Mouse (Mus musculus) lung, postnatal 0 days (tissue): ENCODE measurements at regions not wholly inside any gene's neighbourhood (a gene's known extent, or its start where the extent isn't known, plus 50 kb on each side); places are given as distances from the start of the nearest gene placed in this dataset.

Source experiments
- ATAC-seq: fragments of 200-750 bp; cut with Nextera tagmentation; 2 replicates; pipeline ENCODE4 v1.8.0; 2017; ENCODE audit warnings: moderate library complexity
- DNase-seq: peaks from one replicate; pipeline ENCODE4 v3.0.0-alpha.2; 2016; ENCODE audit warnings: low spot score
- H3K27ac ChIP-seq: fragments of 300-500 bp; sonication (generic); 2 replicates; pipeline ENCODE4 v1.5.1; 2014; ENCODE audit warnings: antibody characterized with exemption, mild to moderate bottlenecking, low read length, mixed read lengths
- H3K27me3 ChIP-seq: fragments of 300-500 bp; sonication (generic); replicated peaks from 2 replicates; pipeline ENCODE4 v1.6.1; 2014; ENCODE audit warnings: low read length, mixed read lengths; ENCODE audit not compliant: insufficient read depth
- H3K36me3 ChIP-seq: fragments of 300-500 bp; sonication (generic); 2 replicates; pipeline ENCODE4 v1.6.1; 2014; ENCODE audit warnings: low read length, mixed read lengths; ENCODE audit not compliant: insufficient read depth
- H3K4me1 ChIP-seq: fragments of 300-500 bp; sonication (generic); 2 replicates; pipeline ENCODE4 v1.6.1; 2014; ENCODE audit warnings: antibody characterized with exemption, low read depth, low read length, mixed read lengths; ENCODE audit not compliant: insufficient read depth
- H3K4me2 ChIP-seq: fragments of 300-500 bp; sonication (generic); replicated peaks from 2 replicates; pipeline ENCODE4 v1.6.1; 2014; ENCODE audit warnings: low read depth, mild to moderate bottlenecking, low read length, moderate library complexity, mixed read lengths
- H3K4me3 ChIP-seq: fragments of 300-500 bp; sonication (generic); 2 replicates; pipeline ENCODE4 v1.5.1; 2014; ENCODE audit warnings: low read depth, low read length
- H3K9ac ChIP-seq: fragments of 300-500 bp; sonication (generic); replicated peaks from 2 replicates; pipeline ENCODE4 v1.6.1; 2014; ENCODE audit warnings: low read depth, mild to moderate bottlenecking
- H3K9me3 ChIP-seq: fragments of 300-500 bp; sonication (generic); 2 replicates; pipeline ENCODE4 v1.6.1; 2016; ENCODE audit warnings: low read length, mixed read lengths
- CTCF ChIP-seq: IDR thresholded peaks from 2 replicates; pipeline ENCODE4 v1.5.1; 2016; ENCODE audit warnings: antibody characterized with exemption, mild to moderate bottlenecking
- EP300 ChIP-seq: IDR thresholded peaks from 2 replicates; pipeline ENCODE4 v1.6.1; 2016; ENCODE audit warnings: antibody characterized with exemption, mild to moderate bottlenecking, control low read depth
- WGBS: fragments of 180-500 bp; shearing (Covaris S2); extraction: QIAGEN DNeasy Blood & Tissue Kit; methylation state at CpG from one replicate; pipeline ENCODE4 v1.1.7; 2014; 5-methylcytosine and 5-hydroxymethylcytosine counted together

- Histone ChIP-seq H3K4me2 (no peak overlapping the region), H3K9me3 (no peaks in the 10 kb centered on the region), H3K27me3 (no peaks in the 10 kb centered on the region), H3K27ac (no peak overlapping the region), H3K4me1 (no peaks in the 10 kb centered on the region), H3K9ac (no peak overlapping the region), H3K4me3 (no peak overlapping the region), H3K36me3 (no peaks in the 10 kb centered on the region)
- ATAC-seq (no peak), DNase-seq (no peak)
- 23% methylated on average over 1 of the region's 1 CpGs for WGBS
- TF ChIP-seq EP300 (no peak), CTCF (no peak)
Measured at GRCm38 (mm10) chr5:16991518-16991917, 199.9 kb downstream of the Gm28710 start.

DNA sequence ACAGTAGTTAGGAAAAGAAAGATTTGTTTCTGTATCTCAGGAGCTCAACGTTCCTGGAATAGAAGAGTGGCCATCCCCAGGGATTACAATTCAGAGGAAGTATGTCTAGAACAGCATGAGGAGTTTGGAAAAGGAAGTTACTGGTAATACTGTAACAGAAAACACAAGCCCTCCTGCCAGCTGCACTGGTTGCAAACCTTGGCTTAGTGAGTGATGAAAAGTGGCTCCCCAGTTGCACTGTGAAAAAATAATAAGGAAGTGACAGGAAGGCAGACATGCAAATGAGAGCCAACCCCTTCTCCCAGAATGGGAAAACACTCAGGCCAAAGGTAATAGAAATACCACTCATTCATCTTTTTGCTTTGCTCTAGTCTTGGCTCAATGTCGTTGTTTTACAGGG is 207.6 kb downstream of the Gm28710 start:
- Histone ChIP-seq H3K9me3 (no peaks in the 10 kb centered on the region), H3K4me2 (no peak overlapping the region), H3K4me3 (no peak overlapping the region), H3K27me3 (no peaks in the 10 kb centered on the region), H3K9ac (no peak overlapping the region), H3K36me3 (no peaks in the 10 kb centered on the region), H3K27ac (no peak overlapping the region), H3K4me1 (no peaks in the 10 kb centered on the region)
- DNase-seq (no peak), ATAC-seq (no peak)
- WGBS: 28% methylated on average over 2 of the region's 2 CpGs
- TF ChIP-seq CTCF (no peak), EP300 (no peak)

GRCm38 (mm10) chr5:17006807-17007522 is 215.4 kb downstream of the Gm28710 start:
- ATAC-seq (no peak), DNase-seq (no peak)
- 43% methylated on average over 3 of the region's 3 CpGs for WGBS
- Histone ChIP-seq H3K27me3 (no peaks in the 10 kb centered on the region), H3K9ac (no peak overlapping the region), H3K27ac (no peak overlapping the region), H3K4me2 (no peak overlapping the region), H3K9me3 (no peaks in the 10 kb centered on the region), H3K36me3 (no peaks in the 10 kb centered on the region), H3K4me3 (no peak overlapping the region), H3K4me1 (no peaks in the 10 kb centered on the region)
- TF ChIP-seq EP300 (no peak), CTCF (no peak)

GRCm38 (mm10) chr5:17021636-17022035 is 230.0 kb downstream of the Gm28710 start:
- Histone ChIP-seq H3K4me2 (no peak overlapping the region), H3K9me3 (no peaks in the 10 kb centered on the region), H3K4me1 (no peaks in the 10 kb centered on the region), H3K36me3 (no peaks in the 10 kb centered on the region), H3K27me3 (no peaks in the 10 kb centered on the region), H3K9ac (no peak overlapping the region), H3K4me3 (no peak overlapping the region), H3K27ac (no peak overlapping the region)
- DNase-seq: no peak
- TF ChIP-seq CTCF (no peak), EP300 (no peak)
- no peak for ATAC-seq

- Histone ChIP-seq H3K4me2 (no peak overlapping the region), H3K27ac (no peak overlapping the region), H3K4me1 (no peaks in the 10 kb centered on the region), H3K27me3 (no peaks in the 10 kb centered on the region), H3K9ac (no peak overlapping the region), H3K4me3 (no peak overlapping the region), H3K9me3 (no peaks in the 10 kb centered on the region), H3K36me3 (no peaks in the 10 kb centered on the region)
- TF ChIP-seq CTCF (no peak), EP300 (no peak)
- no peak for DNase-seq
- 71% methylated on average over 2 of the region's 2 CpGs for WGBS
- no peak for ATAC-seq
Measured at GRCm38 (mm10) chr5:17053935-17054334, 262.3 kb downstream of the Gm28710 start.

GRCm38 (mm10) chr5:17064565-17064964 is 273.0 kb downstream of the Gm28710 start:
- Histone ChIP-seq H3K27me3 (no peaks in the 10 kb centered on the region), H3K36me3 (no peaks in the 10 kb centered on the region), H3K4me1 (no peaks in the 10 kb centered on the region), H3K9ac (no peak overlapping the region), H3K4me2 (no peak overlapping the region), H3K4me3 (no peak overlapping the region), H3K27ac (no peak overlapping the region), H3K9me3 (no peaks in the 10 kb centered on the region)
- TF ChIP-seq CTCF: no peak
- no peak for TF ChIP-seq EP300
- WGBS: 94% methylated on average over 8 of the region's 8 CpGs
- DNase-seq (no peak), ATAC-seq (no peak)

- Histone ChIP-seq H3K36me3 (no peaks in the 10 kb centered on the region), H3K9ac (no peak overlapping the region), H3K4me1 (no peaks in the 10 kb centered on the region), H3K9me3 (no peaks in the 10 kb centered on the region), H3K4me2 (no peak overlapping the region), H3K4me3 (no peak overlapping the region), H3K27me3 (no peaks in the 10 kb centered on the region), H3K27ac (no peak overlapping the region)
- WGBS: 37% methylated on average over 1 of the region's 1 CpGs
- no peak for TF ChIP-seq EP300
- no peak for TF ChIP-seq CTCF
- DNase-seq (no peak), ATAC-seq (no peak)
Measured at GRCm38 (mm10) chr5:17080405-17080804, 288.8 kb downstream of the Gm28710 start.
